Mouse (Mus musculus) stomach, adult 2 months (tissue): ENCODE results near the gene Foxm1. TPM values are rescaled to one million over a fixed set of nuclear protein-coding genes. Genes with fewer than 3 reads are reported as not detected.

ENCODE experiments used
- polyA plus RNA-seq: library from polyadenylated mRNA; depleted of rRNA; stranded (reverse); fragments of >200 nt; gene quantifications from 2 replicates; pipeline ENCODE4 v1.2.3, GENCODE M21; 2012; rRNA removed

The Foxm1 gene
- 4.8 and 5.2 TPM in 2 replicates for polyA plus RNA-seq

GRCm38 (mm10) chr6:128362381-128363006, at the start of gene Foxm1, which contains the start of gene Rhno1:
Gene Foxm1 (plus strand): TSS chr6:128362967.
Gene Rhno1 (minus strand): TSS chr6:128362911.

DNA sequence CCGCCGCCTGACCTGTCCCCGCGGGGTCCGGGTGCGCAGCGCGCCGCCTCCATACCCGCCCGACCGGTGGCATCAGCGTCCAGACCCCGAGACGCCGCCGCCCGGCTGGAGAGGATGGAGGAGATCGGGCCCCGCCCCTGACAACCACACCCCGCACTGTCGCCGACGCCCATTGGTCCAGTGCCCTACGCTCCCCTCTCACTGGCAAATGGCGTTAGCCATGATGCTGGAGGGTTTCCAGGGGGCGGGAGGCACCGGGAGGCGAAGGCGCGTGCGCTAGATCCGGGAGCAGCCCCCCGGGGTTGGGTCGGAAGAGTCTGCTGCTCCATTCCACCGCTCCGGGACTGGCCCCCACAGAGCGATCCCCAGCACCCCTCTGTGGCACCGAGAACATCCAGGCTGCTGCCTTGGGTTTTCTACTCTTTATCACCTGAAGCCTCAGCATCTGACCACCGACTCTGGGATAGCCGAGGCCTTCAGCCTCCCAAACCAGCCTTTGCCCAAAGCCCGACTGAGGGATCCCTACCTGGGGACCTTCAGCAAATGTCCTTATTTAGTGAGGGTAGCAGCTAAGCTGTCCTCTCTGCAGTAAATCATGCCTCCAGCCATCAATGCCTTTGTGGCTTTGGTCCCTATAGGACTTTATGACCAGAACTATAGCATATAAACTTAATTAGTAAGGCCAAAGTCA, 6.9 kb upstream of the Foxm1 start, which contains the start of gene Tulp3:
Gene Tulp3, minus strand, starts transcription at position 126 of the 691 bp plus-strand sequence.

GRCm38 (mm10) chr6:128375192-128375591, 12.4 kb downstream of the Foxm1 start, which contains the start of the genes Tex52 and Gm44596:
Gene Tex52 (plus strand): TSS chr6:128375456.
Gene Gm44596 (plus strand): TSS chr6:128375503.

DNA sequence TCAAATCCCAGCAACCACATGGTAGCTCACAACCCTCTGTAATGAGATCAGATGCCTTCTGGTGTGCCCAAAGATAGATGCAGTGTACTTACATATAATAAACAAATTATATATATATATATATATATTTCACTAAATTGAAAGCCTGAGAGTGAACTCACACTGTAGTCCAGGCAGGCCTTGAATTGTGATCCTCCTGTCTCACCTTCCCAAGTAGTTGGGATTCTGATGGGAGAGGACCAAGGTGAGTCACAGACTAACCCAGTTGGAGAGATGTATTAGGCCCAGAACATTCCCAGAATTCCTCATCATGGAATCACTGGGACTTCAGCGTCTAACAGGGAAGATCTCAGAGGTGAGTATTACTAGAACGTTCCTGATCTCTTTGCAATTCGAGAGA, 36.2 kb downstream of the Foxm1 start, which contains the start of gene Nrip2:
Gene Nrip2, plus strand, starts transcription at position 301 of the 400 bp plus-strand sequence.

DNA sequence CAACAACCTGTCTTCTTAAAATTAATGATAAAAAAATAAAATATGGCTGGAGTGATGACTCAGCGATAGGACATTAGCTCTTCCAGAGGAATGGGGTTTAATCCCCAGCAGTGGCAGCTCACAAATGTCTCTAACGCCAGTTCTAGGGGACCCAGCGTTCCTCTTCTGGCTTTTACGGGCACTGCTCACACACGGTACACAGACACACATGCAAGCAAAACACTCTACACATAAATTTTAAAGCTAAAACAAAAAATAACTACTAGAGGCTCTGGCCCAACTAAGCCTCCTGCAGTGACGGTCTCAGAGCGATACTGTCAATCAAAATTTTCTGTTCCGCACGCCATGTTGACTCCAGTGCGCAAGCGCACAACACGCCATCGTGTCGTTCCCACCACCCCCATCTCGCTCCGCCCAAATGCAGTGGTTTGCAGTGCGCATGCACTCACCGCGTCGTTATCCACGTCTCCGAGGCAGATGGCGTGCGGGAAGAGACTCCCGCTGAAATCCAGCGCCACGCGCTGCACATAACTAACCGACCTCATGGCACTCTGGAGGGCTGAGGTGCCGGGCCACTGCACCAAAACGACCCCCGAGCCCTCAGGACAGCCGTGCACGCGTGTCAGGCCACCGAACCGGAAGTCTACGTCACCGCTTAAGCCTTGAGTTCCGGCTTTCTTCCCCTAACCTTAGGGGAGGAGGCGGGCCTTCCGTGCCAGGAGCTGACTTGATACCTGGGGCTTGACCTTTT, 61.7 kb downstream of the Foxm1 start, which contains the start of gene Itfg2:
Gene Itfg2, minus strand, starts transcription at position 663 of the 751 bp plus-strand sequence.

Other genes with a start within 250 kb of the Foxm1 start
- gene Tspan9, start 219.4 kb upstream of the Foxm1 start, polyA plus RNA-seq: 34.1 and 43.0 TPM in 2 replicates
- gene Tead4, start 62.1 kb upstream of the Foxm1 start, polyA plus RNA-seq: 1.2 and 3.8 TPM in 2 replicates
- 2.4 and 2.6 TPM in 2 replicates for gene Tulp3, start 7.1 kb upstream of the Foxm1 start, polyA plus RNA-seq
- gene Rhno1, start 56 bp upstream of the Foxm1 start, polyA plus RNA-seq: 6.5 and 7.6 TPM in 2 replicates
- gene Tex52, start 12.5 kb downstream of the Foxm1 start, polyA plus RNA-seq: 0.10 TPM in 1 of 2 replicates, not detected in the other
- gene Gm44596, start 12.5 kb downstream of the Foxm1 start, polyA plus RNA-seq: not detected in 2 replicates
- 0.60 and 1.5 TPM in 2 replicates for gene Nrip2, start 36.3 kb downstream of the Foxm1 start, polyA plus RNA-seq
- gene Itfg2, start 62.0 kb downstream of the Foxm1 start, polyA plus RNA-seq: 15.3 and 18.5 TPM in 2 replicates
- gene Fkbp4, start 75.7 kb downstream of the Foxm1 start, polyA plus RNA-seq: 59.7 and 151 TPM in 2 replicates
- gene Pzp, start 163.8 kb downstream of the Foxm1 start, polyA plus RNA-seq: 0.10 TPM in 1 of 2 replicates, not detected in the other
- gene A2ml1, start 218.6 kb downstream of the Foxm1 start, polyA plus RNA-seq: not detected in 2 replicates